Mouse (Mus musculus) myocyte (in vitro differentiated cells): ENCODE data around the gene Ap4s1.

ENCODE experiments used
- E2F4 ChIP-seq: IDR thresholded peaks from one replicate; pipeline ENCODE4 v1.6.1; 2011; ENCODE audit warnings: mild to moderate bottlenecking, control low read depth, moderate library complexity; ENCODE audit not compliant: insufficient read depth
- MAX ChIP-seq: IDR thresholded peaks from one replicate; pipeline ENCODE4 v1.6.1; 2011; ENCODE audit warnings: low read depth, mild to moderate bottlenecking, control low read depth
- POLR2A ChIP-seq: IDR thresholded peaks from one replicate; pipeline ENCODE4 v1.6.1; 2011; ENCODE audit warnings: low read depth, mild to moderate bottlenecking, control low read depth, moderate library complexity; ENCODE audit not compliant: insufficient read length

DNA sequence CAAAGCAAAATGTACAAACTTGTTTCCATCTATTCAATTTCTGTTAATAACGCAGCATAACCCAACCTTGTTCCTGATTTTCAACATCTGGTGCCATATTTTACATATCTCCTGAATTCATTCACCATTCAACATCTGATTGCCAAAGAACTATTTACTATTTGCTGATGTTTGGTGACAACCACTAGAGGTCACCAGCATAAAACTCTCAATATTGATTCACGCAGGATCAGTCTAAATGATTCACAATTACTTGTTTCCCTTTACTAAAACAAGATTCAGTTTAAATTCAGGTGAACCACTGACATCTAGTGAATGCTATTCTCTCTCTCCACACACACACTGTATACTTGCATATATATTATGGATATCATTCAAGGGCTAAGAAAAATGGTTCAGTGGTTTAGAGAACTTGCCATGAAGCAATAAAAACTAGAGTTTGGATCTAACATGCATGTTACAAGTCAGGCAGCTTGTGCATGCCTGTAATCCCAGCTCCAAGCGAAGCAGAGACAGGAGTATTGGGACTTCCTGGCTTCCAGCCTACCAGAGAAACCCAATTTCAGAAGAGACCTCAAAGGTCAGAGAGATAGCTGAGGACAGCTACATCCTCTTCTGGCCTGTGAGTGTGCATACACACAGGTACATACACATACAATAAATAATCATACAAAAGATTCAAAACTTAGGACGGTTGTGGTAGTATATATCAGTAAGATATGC, 24.0 kb upstream of the Ap4s1 start:
- TF ChIP-seq E2F4 (no peak), POLR2A (no peak), MAX (no peak)
